In genomic region chrX:152342903-152343302, GRCm38 (mm10) we compare ENCODE assay signal across 8 mouse cellular contexts. TPM values are rescaled to one million over a fixed set of nuclear protein-coding genes. Genes with fewer than 3 reads are reported as not detected.
DNase-seq lines count a peak whose midpoint lies in the region; ATAC-seq and TF ChIP-seq lines count a peak whose summit lies in the region.

No protein-coding gene starts in this region.

- H3K27ac ChIP-seq in kidney, embryonic 15.5 days, result peak overlapping the region; percentile 89
- peak overlapping the region; percentile 80 for H3K27ac ChIP-seq in cortical plate, adult 2 months (ENCODE audit: insufficient read depth, low read length)
- peak overlapping the region; percentile 78 for H3K27ac ChIP-seq in hindbrain, postnatal 0 days
- H3K27ac ChIP-seq in midbrain, embryonic 15.5 days, result peak overlapping the region; percentile 89

- ATAC-seq in kidney, embryonic 15.5 days (replicated peaks; ENCODE audit: low FRiP score), result no peak
- no peak for ATAC-seq in hindbrain, postnatal 0 days
- no peak for ATAC-seq in midbrain, embryonic 15.5 days (replicated peaks)

- H3K4me3 ChIP-seq in kidney, embryonic 15.5 days (replicated peaks), result peak overlapping the region; percentile 64
- peak overlapping the region; percentile 72 for H3K4me3 ChIP-seq in cortical plate, adult 2 months (ENCODE audit: insufficient read depth, low read length)
- H3K4me3 ChIP-seq in hindbrain, postnatal 0 days (ENCODE audit: low read length), result peak overlapping the region; percentile 26
- H3K4me3 ChIP-seq in midbrain, embryonic 15.5 days, result peak overlapping the region; percentile 58

- H3K4me1 ChIP-seq in kidney, embryonic 15.5 days, result peaks cover 4% of the 10 kb centered on the region; the same call in 1 of the 2 replicates
- H3K4me1 ChIP-seq in cortical plate, adult 2 months (ENCODE audit: control insufficient read depth, insufficient read depth, low read length), result peaks cover 4% of the 10 kb centered on the region; the same call in 1 of the 2 replicates
- no peaks in the 10 kb centered on the region for H3K4me1 ChIP-seq in hindbrain, postnatal 0 days (ENCODE audit: insufficient read depth, low read length)
- peaks cover 18% of the 10 kb centered on the region for H3K4me1 ChIP-seq in midbrain, embryonic 15.5 days

- DNase-seq in kidney, postnatal 10 days, result no peak
- DNase-seq in hindbrain, postnatal 0 days (ENCODE audit: low spot score), result no peak
- no peak for DNase-seq in frontal cortex, postnatal 25 days (ENCODE audit: low spot score in 2 of 2)
- no peak for DNase-seq in urinary bladder, postnatal 14 days (ENCODE audit: low spot score)
- no peak for DNase-seq in cerebellum, adult 8-10 months

- 42% methylated on average over 6 of the region's 6 CpGs for WGBS in kidney, embryonic 15.5 days
- 34% methylated on average over 6 of the region's 6 CpGs for WGBS in hindbrain, postnatal 0 days
- WGBS in midbrain, embryonic 15.5 days, result 35% methylated on average over 6 of the region's 6 CpGs

- peak overlapping the region; percentile 60 for H3K4me2 ChIP-seq in kidney, embryonic 15.5 days
- H3K4me2 ChIP-seq in hindbrain, postnatal 0 days (ENCODE audit: low read depth, low read length), result peak overlapping the region; percentile 47
- peak overlapping the region; percentile 49 for H3K4me2 ChIP-seq in midbrain, embryonic 15.5 days

- peaks cover 26% of the 10 kb centered on the region for H3K36me3 ChIP-seq in kidney, embryonic 15.5 days
- H3K36me3 ChIP-seq in hindbrain, postnatal 0 days (ENCODE audit: insufficient read depth, low read length), result no peaks in the 10 kb centered on the region; the same call in 1 of the 2 replicates
- H3K36me3 ChIP-seq in midbrain, embryonic 15.5 days (replicated peaks), result 0 out of 2 replicates have a peak, but pooled peaks cover 2% of the 10 kb centered on the region

- peaks cover 81% of the 10 kb centered on the region for H3K27me3 ChIP-seq in kidney, embryonic 15.5 days
- H3K27me3 ChIP-seq in hindbrain, postnatal 0 days (ENCODE audit: insufficient read depth, low read length), result no peaks in the 10 kb centered on the region
- H3K27me3 ChIP-seq in midbrain, embryonic 15.5 days (replicated peaks), result peaks cover 39% of the 10 kb centered on the region

- no peak overlapping the region for H3K9ac ChIP-seq in kidney, embryonic 15.5 days
- 0 out of 2 replicates have a peak overlapping the region, but pooled peaks have one; percentile 17 for H3K9ac ChIP-seq in hindbrain, postnatal 0 days (replicated peaks; ENCODE audit: low read length)
- H3K9ac ChIP-seq in midbrain, embryonic 15.5 days, result 0 out of 2 replicates have a peak overlapping the region, but pooled peaks have one; percentile 17

- 0 out of 2 replicates have a peak, but pooled peaks have one; percentile 13 for TF ChIP-seq POLR2A in cortical plate, adult 2 months (IDR thresholded peaks at IDR 0.05; ENCODE audit: extremely low read depth, insufficient read depth, low read length)

- no peaks in the 10 kb centered on the region for H3K9me3 ChIP-seq in kidney, embryonic 15.5 days (replicated peaks)
- no peaks in the 10 kb centered on the region for H3K9me3 ChIP-seq in hindbrain, postnatal 0 days (ENCODE audit: low read length)
- H3K9me3 ChIP-seq in midbrain, embryonic 15.5 days, result no peaks in the 10 kb centered on the region

- no peak for TF ChIP-seq CTCF in cortical plate, adult 2 months (IDR thresholded peaks at IDR 0.05; ENCODE audit: extremely low read depth, insufficient read depth, low read length)
- TF ChIP-seq CTCF in hindbrain, postnatal 0 days (IDR thresholded peaks at IDR 0.05; ENCODE audit: low read depth), result no peak

RNA-seq across cellular contexts. Expression of gene Tspyl2, which starts 0.7 kb away (rescaled TPM):
- polyA plus RNA-seq in kidney, embryonic 15.5 days (2015; fragmentation: Nextera tagmentation; extraction: Ambion mirVana), result 30.3 and 35.4 TPM in 2 replicates
- polyA plus RNA-seq in cortical plate, adult 2 months (2012; rRNA removed), result 163 and 184 TPM in 2 replicates
- 21.3 and 27.4 TPM in 2 replicates for total RNA-seq in hindbrain, postnatal 0 days (2014; rRNA removed)
- polyA plus RNA-seq in hindbrain, postnatal 0 days (2015; fragmentation: Nextera tagmentation; extraction: Ambion mirVana), result 46.4 and 52.0 TPM in 2 replicates
- polyA plus RNA-seq in midbrain, embryonic 15.5 days (2015; fragmentation: Nextera tagmentation; extraction: Ambion mirVana), result 58.7 and 60.4 TPM in 2 replicates

RNA-seq across cellular contexts. Expression of gene Kantr, which starts 15.6 kb away (rescaled TPM):
- 16.8 and 17.8 TPM in 2 replicates for polyA plus RNA-seq in kidney, embryonic 15.5 days (2015; fragmentation: Nextera tagmentation; extraction: Ambion mirVana)
- polyA plus RNA-seq in cortical plate, adult 2 months (2012; rRNA removed), result 35.6 and 38.6 TPM in 2 replicates
- total RNA-seq in hindbrain, postnatal 0 days (2014; rRNA removed), result 6.8 and 21.7 TPM in 2 replicates
- 21.3 and 22.7 TPM in 2 replicates for polyA plus RNA-seq in hindbrain, postnatal 0 days (2015; fragmentation: Nextera tagmentation; extraction: Ambion mirVana)
- polyA plus RNA-seq in midbrain, embryonic 15.5 days (2015; fragmentation: Nextera tagmentation; extraction: Ambion mirVana), result 33.3 and 38.9 TPM in 2 replicates

RNA-seq across cellular contexts. Expression of gene Gpr173, which starts 25.6 kb away (rescaled TPM):
- 3.8 and 4.2 TPM in 2 replicates for polyA plus RNA-seq in kidney, embryonic 15.5 days (2015; fragmentation: Nextera tagmentation; extraction: Ambion mirVana)
- 8.7 and 8.8 TPM in 2 replicates for polyA plus RNA-seq in cortical plate, adult 2 months (2012; rRNA removed)
- 28.6 and 30.1 TPM in 2 replicates for total RNA-seq in hindbrain, postnatal 0 days (2014; rRNA removed)
- 5.4 and 6.8 TPM in 2 replicates for polyA plus RNA-seq in hindbrain, postnatal 0 days (2015; fragmentation: Nextera tagmentation; extraction: Ambion mirVana)
- polyA plus RNA-seq in midbrain, embryonic 15.5 days (2015; fragmentation: Nextera tagmentation; extraction: Ambion mirVana), result 11.1 and 13.6 TPM in 2 replicates
